Mouse (Mus musculus): ENCODE measurements around the gene Ankmy2.

GRCm38 (mm10) chr12:36215149-36215480 lies 58.2 kb downstream of the Ankmy2 start:
- no peak for TF ChIP-seq POLR2A (IDR thresholded peaks at IDR 0.05; ENCODE audit: control insufficient read depth, extremely low read depth, insufficient read depth, low read length, poor library complexity)
- no peak for TF ChIP-seq CTCF (IDR thresholded peaks at IDR 0.05; ENCODE audit: borderline replicate concordance, control insufficient read depth, extremely low read depth, insufficient read depth, low read length, poor library complexity)
